Mouse (Mus musculus) urinary bladder, postnatal 25 days (tissue): ENCODE measurements around the gene Nsun2.

Experiments used
- DNase-seq: peaks from one replicate; pipeline ENCODE4 v3.0.0; 2022; ENCODE audit warnings: low spot score

The Nsun2 gene

GRCm38 (mm10) chr13:69533405-69534333 lies at the start of gene Nsun2:
Nsun2 (plus strand) TSS chr13:69533746.
- peak; percentile 60 for DNase-seq

GRCm38 (mm10) chr13:69485326-69485725 lies 48.2 kb upstream of the Nsun2 start:
- no peak for DNase-seq

- no peak for DNase-seq
Measured at GRCm38 (mm10) chr13:69485833-69486232, 47.7 kb upstream of the Nsun2 start.

GRCm38 (mm10) chr13:69487108-69487507 lies 46.4 kb upstream of the Nsun2 start:
- DNase-seq: no peak

- DNase-seq: no peak
Measured at GRCm38 (mm10) chr13:69487611-69488275, 45.8 kb upstream of the Nsun2 start.

- no peak for DNase-seq
Measured at GRCm38 (mm10) chr13:69488565-69489255, 44.8 kb upstream of the Nsun2 start.

- DNase-seq: no peak
Measured at GRCm38 (mm10) chr13:69489777-69490176, 43.8 kb upstream of the Nsun2 start.

GRCm38 (mm10) chr13:69492876-69493463 lies 40.6 kb upstream of the Nsun2 start:
- peak; percentile 51 for DNase-seq

- no peak for DNase-seq
Measured at GRCm38 (mm10) chr13:69498276-69498675, 35.3 kb upstream of the Nsun2 start.

- no peak for DNase-seq
Measured at GRCm38 (mm10) chr13:69502157-69502750, 31.3 kb upstream of the Nsun2 start.

- DNase-seq: no peak
Measured at GRCm38 (mm10) chr13:69502863-69503262, 30.7 kb upstream of the Nsun2 start.

- DNase-seq: no peak
Measured at GRCm38 (mm10) chr13:69506341-69507086, 27.0 kb upstream of the Nsun2 start.

- DNase-seq: no peak
Measured at GRCm38 (mm10) chr13:69507666-69508065, 25.9 kb upstream of the Nsun2 start.

- DNase-seq: no peak
Measured at GRCm38 (mm10) chr13:69509391-69510244, 23.9 kb upstream of the Nsun2 start.

GRCm38 (mm10) chr13:69515091-69515490 lies 18.5 kb upstream of the Nsun2 start:
- DNase-seq: no peak

- DNase-seq: no peak
Measured at GRCm38 (mm10) chr13:69517445-69517844, 16.1 kb upstream of the Nsun2 start.

GRCm38 (mm10) chr13:69519137-69519536 lies 14.4 kb upstream of the Nsun2 start:
- no peak for DNase-seq

GRCm38 (mm10) chr13:69522161-69522791 lies 11.3 kb upstream of the Nsun2 start:
- no peak for DNase-seq

GRCm38 (mm10) chr13:69523444-69524157 lies 9.9 kb upstream of the Nsun2 start:
- DNase-seq: no peak
